Mouse (Mus musculus): Measurements from ENCODE around the gene Tnrc18. TPM values are rescaled to one million over a fixed set of nuclear protein-coding genes. Genes with fewer than 3 reads are reported as not detected.

The Tnrc18 gene
- total RNA-seq, 2 experiments from 2014 or later: 139 to 141 TPM

- intact Hi-C loops (cut with DNase I): no loop called here
- no peak overlapping the region for H3K27ac ChIP-seq
- no peak overlapping the region for H3K4me3 ChIP-seq
- no peak for TF ChIP-seq CTCF (IDR thresholded peaks at IDR 0.05)
- DNase-seq (ENCODE audit: extremely low spot score in 1 of 2, low spot score in 2 of 2): no peak
Measured at GRCm38 (mm10) chr5:142726748-142727147, 90.7 kb downstream of the Tnrc18 start.

- no peak overlapping the region for H3K27ac ChIP-seq
- no peak for DNase-seq (ENCODE audit: extremely low spot score in 1 of 2, low spot score in 2 of 2)
- intact Hi-C loops (cut with DNase I): no loop called here
- no peak overlapping the region for H3K4me3 ChIP-seq
- TF ChIP-seq CTCF (IDR thresholded peaks at IDR 0.05): no peak
Measured at GRCm38 (mm10) chr5:142724265-142724664, 93.2 kb downstream of the Tnrc18 start.

GRCm38 (mm10) chr5:142723520-142724133 lies 93.8 kb downstream of the Tnrc18 start:
- no peak overlapping the region for H3K4me3 ChIP-seq
- peak in 1 of 2 experiments; percentile 43 for DNase-seq (ENCODE audit: extremely low spot score in 1 of 2, low spot score in 2 of 2)
- no peak overlapping the region for H3K27ac ChIP-seq
- TF ChIP-seq CTCF (IDR thresholded peaks at IDR 0.05): peak; percentile 87
- intact Hi-C loops (cut with DNase I): no loop called here

- intact Hi-C loops (cut with DNase I): loop anchor here (2.0 to 5.0 kb wide), 4 partner anchors 123 to 218 kb away; no protein-coding TSS in a partner anchor
- H3K4me3 ChIP-seq: no peak overlapping the region
- no peak overlapping the region for H3K27ac ChIP-seq
- no peak for DNase-seq (ENCODE audit: extremely low spot score in 1 of 2, low spot score in 2 of 2)
- TF ChIP-seq CTCF (IDR thresholded peaks at IDR 0.05): no peak
Measured at GRCm38 (mm10) chr5:142719897-142720296, 97.6 kb downstream of the Tnrc18 start.

GRCm38 (mm10) chr5:142718486-142718885 lies 99.0 kb downstream of the Tnrc18 start:
- no peak for TF ChIP-seq CTCF (IDR thresholded peaks at IDR 0.05)
- H3K4me3 ChIP-seq: no peak overlapping the region
- no peak overlapping the region for H3K27ac ChIP-seq
- DNase-seq (ENCODE audit: extremely low spot score in 1 of 2, low spot score in 2 of 2): no peak
- intact Hi-C loops (cut with DNase I): loop anchor here (1.0 to 5.0 kb wide), 5 partner anchors 45 to 216 kb away; no protein-coding TSS in a partner anchor

GRCm38 (mm10) chr5:142718037-142718436 lies 99.4 kb downstream of the Tnrc18 start:
- intact Hi-C loops (cut with DNase I): loop anchor here (1.0 to 5.0 kb wide), 5 partner anchors 45 to 216 kb away; no protein-coding TSS in a partner anchor
- peak; percentile 99 for TF ChIP-seq CTCF (IDR thresholded peaks at IDR 0.05)
- no peak overlapping the region for H3K27ac ChIP-seq
- H3K4me3 ChIP-seq: no peak overlapping the region
- DNase-seq (ENCODE audit: extremely low spot score in 1 of 2, low spot score in 2 of 2): peak; percentile 79 to 88

- TF ChIP-seq CTCF (IDR thresholded peaks at IDR 0.05): no peak
- intact Hi-C loops (cut with DNase I): loop anchor here (2.0 to 5.0 kb wide), 3 partner anchors 85 to 214 kb away; no protein-coding TSS in a partner anchor
- H3K4me3 ChIP-seq: no peak overlapping the region
- DNase-seq (ENCODE audit: extremely low spot score in 1 of 2, low spot score in 2 of 2): no peak
- H3K27ac ChIP-seq: no peak overlapping the region
Measured at GRCm38 (mm10) chr5:142716056-142716455, 101.4 kb downstream of the Tnrc18 start.

- intact Hi-C loops (cut with DNase I): loop anchor here (5.0 kb wide), 2 partner anchors 138 to 213 kb away; no protein-coding TSS in a partner anchor
- no peak for TF ChIP-seq CTCF (IDR thresholded peaks at IDR 0.05)
- H3K27ac ChIP-seq: no peak overlapping the region
- no peak for DNase-seq (ENCODE audit: extremely low spot score in 1 of 2, low spot score in 2 of 2)
- H3K4me3 ChIP-seq: no peak overlapping the region
Measured at GRCm38 (mm10) chr5:142715059-142715458, 102.4 kb downstream of the Tnrc18 start.

- Histone ChIP-seq H3K27ac (no peak overlapping the region), H3K4me3 (no peak overlapping the region)
- TF ChIP-seq CTCF (IDR thresholded peaks at IDR 0.05): no peak
- DNase-seq (ENCODE audit: extremely low spot score in 1 of 2, low spot score in 2 of 2): no peak
- intact Hi-C loops (cut with DNase I): no loop called here
Measured at GRCm38 (mm10) chr5:142713966-142714365, 103.5 kb downstream of the Tnrc18 start.

- intact Hi-C loops (cut with DNase I): no loop called here
- Histone ChIP-seq H3K27ac (no peak overlapping the region), H3K4me3 (no peak overlapping the region)
- peak; percentile 24 for TF ChIP-seq CTCF (IDR thresholded peaks at IDR 0.05)
- no peak for DNase-seq (ENCODE audit: extremely low spot score in 1 of 2, low spot score in 2 of 2)
Measured at GRCm38 (mm10) chr5:142712373-142712772, 105.1 kb downstream of the Tnrc18 start.

- H3K27ac ChIP-seq: no peak overlapping the region
- H3K4me3 ChIP-seq: no peak overlapping the region
- TF ChIP-seq CTCF (IDR thresholded peaks at IDR 0.05): no peak
- DNase-seq (ENCODE audit: extremely low spot score in 1 of 2, low spot score in 2 of 2): no peak
- intact Hi-C loops (cut with DNase I): no loop called here
Measured at GRCm38 (mm10) chr5:142709436-142709835, 108.0 kb downstream of the Tnrc18 start.

- no peak for DNase-seq (ENCODE audit: extremely low spot score in 1 of 2, low spot score in 2 of 2)
- intact Hi-C loops (cut with DNase I): no loop called here
- no peak overlapping the region for H3K27ac ChIP-seq
- no peak overlapping the region for H3K4me3 ChIP-seq
- no peak for TF ChIP-seq CTCF (IDR thresholded peaks at IDR 0.05)
Measured at GRCm38 (mm10) chr5:142707709-142708108, 109.8 kb downstream of the Tnrc18 start.

- intact Hi-C loops (cut with DNase I): no loop called here
- TF ChIP-seq CTCF (IDR thresholded peaks at IDR 0.05): no peak
- DNase-seq (ENCODE audit: extremely low spot score in 1 of 2, low spot score in 2 of 2): peak in 1 of 2 experiments; percentile 67
- Histone ChIP-seq H3K27ac (no peak overlapping the region), H3K4me3 (no peak overlapping the region)
Measured at GRCm38 (mm10) chr5:142703569-142703968, 113.9 kb downstream of the Tnrc18 start.
